Mouse (Mus musculus): Measurements from ENCODE around the gene Prom1.

- TF ChIP-seq CTCF (IDR thresholded peaks at IDR 0.05; ENCODE audit: control insufficient read depth, insufficient read depth, insufficient replicate concordance, low read depth, low read length) (no peak), POLR2A (IDR thresholded peaks at IDR 0.05; ENCODE audit: control insufficient read depth, low read depth, low read length) (no peak)
Observed at GRCm38 (mm10) chr5:44075432-44075831, 26.4 kb downstream of the Prom1 start.

Measured in testis, adult 2 months (tissue).